Mouse (Mus musculus): ENCODE data around the gene Ccdc169. TPM values are rescaled to one million over a fixed set of nuclear protein-coding genes. Genes with fewer than 3 reads are reported as not detected.

Ccdc169 gene
- total and polyA plus RNA-seq, 2 experiments from 2014 or later, result not detected

DNA sequence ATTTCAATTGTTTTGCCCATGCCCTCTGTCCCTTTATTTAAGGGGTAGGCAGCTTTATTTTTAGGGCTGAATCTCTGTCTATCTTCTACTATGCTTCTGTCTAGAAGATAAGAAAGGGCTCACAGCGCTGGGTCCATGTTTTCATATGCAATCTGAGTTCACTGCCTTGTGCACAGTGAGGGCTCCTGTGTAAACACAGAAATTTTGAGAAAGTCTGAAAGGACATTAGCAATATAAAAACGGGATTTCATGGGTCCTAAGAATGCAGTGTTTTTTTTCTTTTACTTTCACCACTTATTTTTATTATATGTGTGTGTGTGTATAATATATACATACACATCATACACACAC, 40.5 kb upstream of the Ccdc169 start:
- 72% methylated on average over 2 of the region's 2 CpGs for WGBS
- Histone ChIP-seq H3K9ac (replicated peaks; ENCODE audit: low read length) (no peak overlapping the region), H3K4me3 (ENCODE audit: low read length) (no peak overlapping the region), H3K4me1 (ENCODE audit: insufficient read depth, low read length) (peaks cover 6% of the 10 kb centered on the region; the same call in 1 of the 2 replicates), H3K27me3 (ENCODE audit: insufficient read depth, low read length) (no peaks in the 10 kb centered on the region), H3K36me3 (ENCODE audit: insufficient read depth, low read length) (no peaks in the 10 kb centered on the region), H3K27ac (peak overlapping the region; percentile 68; the same call in 1 of the 2 replicates), H3K4me2 (ENCODE audit: low read depth, low read length) (no peak overlapping the region), H3K9me3 (ENCODE audit: low read length) (no peaks in the 10 kb centered on the region)
- ATAC-seq, result peak; percentile 27; the same call in 1 of the 2 replicates
- TF ChIP-seq CTCF (IDR thresholded peaks at IDR 0.05; ENCODE audit: low read depth), result no peak
- DNase-seq (ENCODE audit: low spot score), result no peak

DNA sequence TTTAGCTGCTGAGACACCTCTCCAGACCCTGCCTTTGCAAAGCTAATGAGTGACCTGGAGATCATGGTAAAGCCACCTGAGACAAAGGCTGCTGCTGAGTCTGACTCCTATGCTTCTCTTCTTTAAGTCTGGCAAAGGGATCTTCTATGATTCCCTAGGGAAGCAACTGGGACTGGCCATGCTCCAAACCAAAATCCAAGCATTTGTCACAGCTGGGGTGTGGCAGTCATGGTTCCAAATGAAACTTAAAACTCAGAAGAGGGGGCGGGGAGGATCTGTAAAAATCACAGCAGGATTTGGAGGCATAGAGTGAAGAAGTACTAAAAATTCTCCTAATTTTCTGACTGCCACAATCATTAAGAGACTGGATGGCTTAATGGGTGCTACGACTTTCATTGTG, 40.0 kb upstream of the Ccdc169 start:
- Histone ChIP-seq H3K27ac (peak overlapping the region; percentile 68; the same call in 1 of the 2 replicates), H3K9ac (replicated peaks; ENCODE audit: low read length) (no peak overlapping the region), H3K4me2 (ENCODE audit: low read depth, low read length) (no peak overlapping the region), H3K4me3 (ENCODE audit: low read length) (no peak overlapping the region), H3K27me3 (ENCODE audit: insufficient read depth, low read length) (no peaks in the 10 kb centered on the region), H3K36me3 (ENCODE audit: insufficient read depth, low read length) (no peaks in the 10 kb centered on the region), H3K4me1 (ENCODE audit: insufficient read depth, low read length) (peaks cover 6% of the 10 kb centered on the region; the same call in 1 of the 2 replicates), H3K9me3 (ENCODE audit: low read length) (no peaks in the 10 kb centered on the region)
- 42% methylated on average over 2 of the region's 2 CpGs for WGBS
- DNase-seq (ENCODE audit: low spot score) (no peak), ATAC-seq (no peak)
- no peak for TF ChIP-seq CTCF (IDR thresholded peaks at IDR 0.05; ENCODE audit: low read depth)

- no peaks in the 10 kb centered on the region for H3K36me3 ChIP-seq (ENCODE audit: insufficient read depth, low read length)
- no peak overlapping the region for H3K4me2 ChIP-seq (ENCODE audit: low read depth, low read length)
- H3K9me3 ChIP-seq (ENCODE audit: low read length), result no peaks in the 10 kb centered on the region
- DNase-seq (ENCODE audit: low spot score) (peak; percentile 56), ATAC-seq (peak; percentile 78)
- no peaks in the 10 kb centered on the region for H3K27me3 ChIP-seq (ENCODE audit: insufficient read depth, low read length)
- TF ChIP-seq CTCF (IDR thresholded peaks at IDR 0.05; ENCODE audit: low read depth), result no peak
- no peak overlapping the region for H3K4me3 ChIP-seq (ENCODE audit: low read length)
- peaks cover 6% of the 10 kb centered on the region; the same call in 1 of the 2 replicates for H3K4me1 ChIP-seq (ENCODE audit: insufficient read depth, low read length)
- no peak overlapping the region for H3K9ac ChIP-seq (replicated peaks; ENCODE audit: low read length)
- no peak overlapping the region for H3K27ac ChIP-seq
- 14% methylated on average over 2 of the region's 2 CpGs for WGBS
Measured at GRCm38 (mm10) chr3:55098014-55098413, 39.1 kb upstream of the Ccdc169 start.

- H3K4me2 ChIP-seq (ENCODE audit: low read depth, low read length), result no peak overlapping the region
- 73% methylated on average over 11 of the region's 11 CpGs for WGBS
- H3K9ac ChIP-seq (replicated peaks; ENCODE audit: low read length), result no peak overlapping the region
- H3K27ac ChIP-seq, result no peak overlapping the region
- no peak overlapping the region for H3K4me3 ChIP-seq (ENCODE audit: low read length)
- ATAC-seq (no peak), DNase-seq (ENCODE audit: low spot score) (no peak)
- no peaks in the 10 kb centered on the region for H3K27me3 ChIP-seq (ENCODE audit: insufficient read depth, low read length)
- TF ChIP-seq CTCF (IDR thresholded peaks at IDR 0.05; ENCODE audit: low read depth), result no peak
- no peaks in the 10 kb centered on the region for H3K36me3 ChIP-seq (ENCODE audit: insufficient read depth, low read length)
- H3K9me3 ChIP-seq (ENCODE audit: low read length), result no peaks in the 10 kb centered on the region
- peaks cover 6% of the 10 kb centered on the region; the same call in 1 of the 2 replicates for H3K4me1 ChIP-seq (ENCODE audit: insufficient read depth, low read length)
Measured at GRCm38 (mm10) chr3:55098990-55099389, 38.1 kb upstream of the Ccdc169 start.

DNA sequence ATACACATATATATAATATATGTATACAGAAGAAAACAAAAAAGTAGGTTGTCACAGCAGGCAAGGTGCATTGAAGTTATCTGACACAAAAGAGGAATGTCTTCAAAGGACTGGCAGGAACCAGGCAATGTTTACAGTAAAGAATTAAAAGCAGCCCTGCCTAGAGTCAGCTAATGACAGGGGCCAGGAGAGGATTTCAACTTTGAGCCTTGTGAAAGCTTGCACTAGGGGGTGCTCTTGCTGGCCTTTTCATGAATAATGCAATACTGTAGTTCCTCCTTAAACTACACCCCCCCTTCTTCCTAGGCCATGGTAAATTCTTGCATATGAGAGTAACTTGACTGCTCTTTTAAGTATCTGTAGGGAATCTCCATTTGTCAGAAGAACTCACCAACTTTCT, 36.0 kb upstream of the Ccdc169 start:
- ATAC-seq (no peak), DNase-seq (ENCODE audit: low spot score) (no peak)
- Histone ChIP-seq H3K27me3 (ENCODE audit: insufficient read depth, low read length) (no peaks in the 10 kb centered on the region), H3K4me2 (ENCODE audit: low read depth, low read length) (no peak overlapping the region), H3K27ac (no peak overlapping the region), H3K4me3 (ENCODE audit: low read length) (no peak overlapping the region), H3K4me1 (ENCODE audit: insufficient read depth, low read length) (peaks cover 5% of the 10 kb centered on the region; the same call in 1 of the 2 replicates), H3K9ac (replicated peaks; ENCODE audit: low read length) (no peak overlapping the region), H3K9me3 (ENCODE audit: low read length) (no peaks in the 10 kb centered on the region), H3K36me3 (ENCODE audit: insufficient read depth, low read length) (no peaks in the 10 kb centered on the region)
- TF ChIP-seq CTCF (IDR thresholded peaks at IDR 0.05; ENCODE audit: low read depth), result 0 out of 2 replicates have a peak, but pooled peaks have one; percentile 11

- Histone ChIP-seq H3K4me3 (ENCODE audit: low read length) (no peak overlapping the region), H3K27me3 (ENCODE audit: insufficient read depth, low read length) (no peaks in the 10 kb centered on the region), H3K36me3 (ENCODE audit: insufficient read depth, low read length) (no peaks in the 10 kb centered on the region), H3K4me1 (ENCODE audit: insufficient read depth, low read length) (no peaks in the 10 kb centered on the region), H3K9me3 (ENCODE audit: low read length) (no peaks in the 10 kb centered on the region), H3K4me2 (ENCODE audit: low read depth, low read length) (no peak overlapping the region), H3K9ac (replicated peaks; ENCODE audit: low read length) (no peak overlapping the region), H3K27ac (no peak overlapping the region)
- ATAC-seq, result no peak
- WGBS, result 87% methylated on average over 14 of the region's 14 CpGs
- DNase-seq (ENCODE audit: low spot score), result no peak
- TF ChIP-seq CTCF (IDR thresholded peaks at IDR 0.05; ENCODE audit: low read depth), result no peak
Measured at GRCm38 (mm10) chr3:55105372-55106023, 31.6 kb upstream of the Ccdc169 start.

DNA sequence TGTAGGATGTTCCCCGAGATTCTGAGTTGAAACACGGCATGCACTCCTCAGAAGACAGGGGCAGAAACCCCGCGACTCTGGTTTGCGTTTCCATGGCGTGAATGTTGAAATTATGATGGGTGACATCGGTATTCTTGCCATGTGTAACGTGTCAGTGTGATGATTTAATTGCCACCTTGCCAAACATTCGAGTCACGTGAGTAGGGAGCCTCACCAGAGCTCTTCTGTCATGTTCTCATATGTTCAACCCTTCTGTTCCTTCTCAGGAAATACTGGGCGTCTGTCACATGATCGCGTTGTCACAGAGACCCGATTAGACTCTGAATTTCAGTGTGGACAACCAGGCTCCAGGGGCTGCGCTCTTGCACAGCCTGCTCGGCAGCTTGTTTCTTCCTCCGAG, 31.1 kb upstream of the Ccdc169 start:
- Histone ChIP-seq H3K36me3 (ENCODE audit: insufficient read depth, low read length) (no peaks in the 10 kb centered on the region), H3K4me2 (ENCODE audit: low read depth, low read length) (no peak overlapping the region), H3K9me3 (ENCODE audit: low read length) (no peaks in the 10 kb centered on the region), H3K9ac (replicated peaks; ENCODE audit: low read length) (no peak overlapping the region), H3K27me3 (ENCODE audit: insufficient read depth, low read length) (no peaks in the 10 kb centered on the region), H3K4me3 (ENCODE audit: low read length) (no peak overlapping the region), H3K4me1 (ENCODE audit: insufficient read depth, low read length) (no peaks in the 10 kb centered on the region), H3K27ac (no peak overlapping the region)
- DNase-seq (ENCODE audit: low spot score) (no peak), ATAC-seq (no peak)
- TF ChIP-seq CTCF (IDR thresholded peaks at IDR 0.05; ENCODE audit: low read depth), result no peak
- 85% methylated on average over 17 of the region's 17 CpGs for WGBS

Data from hindbrain, postnatal 0 days (tissue).